Comparison of ENCODE assay signal across 14 mouse cellular contexts in the genomic region with DNA sequence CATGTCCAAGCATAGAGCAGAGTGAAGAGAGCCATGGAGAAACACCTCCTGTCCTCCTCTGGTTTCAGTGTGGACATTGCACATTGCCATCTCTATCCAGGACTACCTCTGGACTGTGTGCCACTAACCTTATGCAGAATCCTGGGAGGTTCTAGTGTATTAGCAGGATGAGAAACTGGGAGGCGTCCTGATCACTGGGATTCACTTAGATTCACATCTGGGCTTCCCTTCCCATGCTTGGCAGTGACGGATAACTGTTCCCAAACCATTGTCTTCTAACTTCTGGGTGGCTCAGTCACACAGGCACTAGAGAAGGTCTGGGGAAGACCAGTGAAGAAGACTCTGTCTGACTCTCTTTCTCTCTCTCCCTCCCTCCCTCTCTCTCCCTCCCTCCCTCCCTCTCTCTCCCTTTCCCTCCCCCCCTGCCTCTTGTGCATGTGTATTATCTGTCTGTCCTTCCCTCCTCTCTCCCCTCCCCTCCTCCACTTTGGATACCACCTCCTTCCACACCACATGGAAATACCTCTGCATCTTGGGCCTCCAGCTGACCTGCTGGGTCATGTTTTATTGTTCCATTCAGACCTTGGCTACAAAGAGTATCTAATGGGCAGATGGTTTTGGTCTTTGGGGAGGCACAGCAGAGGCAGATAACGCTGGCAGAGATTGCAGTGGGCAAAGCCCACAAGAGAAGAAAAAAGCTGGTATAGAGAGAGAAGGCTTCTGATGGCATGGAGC. TPM values are rescaled to one million over a fixed set of nuclear protein-coding genes. Genes with fewer than 3 reads are reported as not detected.
DNase-seq lines count a peak whose midpoint lies in the region; ATAC-seq and TF ChIP-seq lines count a peak whose summit lies in the region.
"Had no signal": no experiment of that assay in that cellular context is flagged by ENCODE, and none has a peak within 500 bp of the region (broad histone marks: within the 10 kb centered on the region; RNA-seq: fewer than 3 reads in every experiment).

No protein-coding gene starts in this region.

- TF ChIP-seq CTCF in kidney, postnatal 0 days (IDR thresholded peaks at IDR 0.05; ENCODE audit: low read depth) = no peak

- no peak overlapping the region for H3K9ac ChIP-seq in kidney, postnatal 0 days (ENCODE audit: low read depth, low read length)
- no peak overlapping the region for H3K9ac ChIP-seq in embryonic facial prominence, embryonic 14.5 days (ENCODE audit: low read depth, low read length)
- H3K9ac ChIP-seq in limb, embryonic 15.5 days = peak overlapping the region; percentile 4; the same call in 1 of the 2 replicates
- H3K9ac ChIP-seq: hindbrain, embryonic 12.5 days; liver, postnatal 0 days had no signal

- no peaks in the 10 kb centered on the region for H3K4me1 ChIP-seq in kidney, postnatal 0 days (replicated peaks; ENCODE audit: insufficient read depth, low read length)
- peaks cover 24% of the 10 kb centered on the region for H3K4me1 ChIP-seq in embryonic facial prominence, embryonic 10.5 days
- H3K4me1 ChIP-seq in embryonic facial prominence, embryonic 14.5 days (ENCODE audit: control insufficient read depth, insufficient read depth, low read length) = peaks cover 20% of the 10 kb centered on the region
- H3K4me1 ChIP-seq in limb, embryonic 15.5 days = peaks cover 30% of the 10 kb centered on the region

- no peaks in the 10 kb centered on the region for H3K36me3 ChIP-seq in kidney, postnatal 0 days (ENCODE audit: insufficient read depth, low read length)
- no peaks in the 10 kb centered on the region for H3K36me3 ChIP-seq in embryonic facial prominence, embryonic 10.5 days (replicated peaks)
- no peaks in the 10 kb centered on the region for H3K36me3 ChIP-seq in embryonic facial prominence, embryonic 14.5 days (ENCODE audit: control insufficient read depth, insufficient read depth, low read length)
- H3K36me3 ChIP-seq in limb, embryonic 15.5 days = no peaks in the 10 kb centered on the region
- H3K36me3 ChIP-seq: hindbrain, embryonic 12.5 days had no signal

- H3K9me3 ChIP-seq in kidney, postnatal 0 days (replicated peaks; ENCODE audit: low read length) = no peaks in the 10 kb centered on the region
- H3K9me3 ChIP-seq in embryonic facial prominence, embryonic 10.5 days = no peaks in the 10 kb centered on the region
- no peaks in the 10 kb centered on the region for H3K9me3 ChIP-seq in embryonic facial prominence, embryonic 14.5 days (ENCODE audit: control insufficient read depth, low read length)
- H3K9me3 ChIP-seq in limb, embryonic 15.5 days = no peaks in the 10 kb centered on the region
- H3K9me3 ChIP-seq: hindbrain, embryonic 12.5 days had no signal

- ATAC-seq in kidney, postnatal 0 days (replicated peaks; ENCODE audit: low FRiP score, low read depth) = no peak
- ATAC-seq in embryonic facial prominence, embryonic 14.5 days (ENCODE audit: low read depth) = no peak
- ATAC-seq in limb, embryonic 15.5 days (ENCODE audit: insufficient number of reproducible peaks, low FRiP score, low TSS enrichment, low read depth) = no peak
- ATAC-seq: liver, postnatal 0 days had no signal

- no peak overlapping the region for H3K4me2 ChIP-seq in kidney, postnatal 0 days (ENCODE audit: low read length)
- H3K4me2 ChIP-seq in embryonic facial prominence, embryonic 14.5 days (ENCODE audit: low read depth, low read length) = no peak overlapping the region; the same call in 1 of the 2 replicates
- H3K4me2 ChIP-seq in limb, embryonic 15.5 days = no peak overlapping the region
- H3K4me2 ChIP-seq: hindbrain, embryonic 12.5 days had no signal

- H3K27me3 ChIP-seq in kidney, postnatal 0 days (ENCODE audit: insufficient read depth, low read length) = no peaks in the 10 kb centered on the region
- peaks cover 4% of the 10 kb centered on the region; the same call in 1 of the 2 replicates for H3K27me3 ChIP-seq in embryonic facial prominence, embryonic 10.5 days (replicated peaks; ENCODE audit: low read depth, poor library complexity, severe bottlenecking)
- H3K27me3 ChIP-seq in embryonic facial prominence, embryonic 14.5 days (replicated peaks; ENCODE audit: control insufficient read depth, insufficient read depth, low read length) = no peaks in the 10 kb centered on the region
- H3K27me3 ChIP-seq in limb, embryonic 15.5 days = no peaks in the 10 kb centered on the region

- peak overlapping the region; percentile 16; the same call in 1 of the 2 replicates for H3K27ac ChIP-seq in kidney, postnatal 0 days
- peak overlapping the region; percentile 58; the same call in 1 of the 2 replicates for H3K27ac ChIP-seq in embryonic facial prominence, embryonic 10.5 days (replicated peaks)
- peak overlapping the region; percentile 89 for H3K27ac ChIP-seq in embryonic facial prominence, embryonic 14.5 days (replicated peaks; ENCODE audit: low read depth, low read length)
- peak overlapping the region; percentile 83 for H3K27ac ChIP-seq in limb, embryonic 15.5 days
- H3K27ac ChIP-seq: hindbrain, embryonic 12.5 days had no signal

- 55% methylated on average over 3 of the region's 3 CpGs for WGBS in kidney, postnatal 0 days
- WGBS in embryonic facial prominence, embryonic 10.5 days = 63% methylated on average over 3 of the region's 3 CpGs
- WGBS in embryonic facial prominence, embryonic 14.5 days = 43% methylated on average over 3 of the region's 3 CpGs
- 47% methylated on average over 3 of the region's 3 CpGs for WGBS in limb, embryonic 15.5 days

- H3K4me3 ChIP-seq in kidney, postnatal 0 days (replicated peaks; ENCODE audit: low read depth, low read length) = no peak overlapping the region
- no peak overlapping the region for H3K4me3 ChIP-seq in embryonic facial prominence, embryonic 10.5 days
- no peak overlapping the region for H3K4me3 ChIP-seq in embryonic facial prominence, embryonic 14.5 days (ENCODE audit: low read depth, low read length)
- no peak overlapping the region for H3K4me3 ChIP-seq in limb, embryonic 15.5 days
- H3K4me3 ChIP-seq: hindbrain, embryonic 12.5 days had no signal

- no peak for DNase-seq in kidney, postnatal 0 days (ENCODE audit: low spot score)
- DNase-seq in kidney, adult 18-20 months = no peak
- no peak for DNase-seq in embryonic facial prominence, embryonic 10.5 days (ENCODE audit: low spot score)
- DNase-seq in embryonic facial prominence, embryonic 14.5 days (ENCODE audit: low spot score) = no peak
- DNase-seq in layer of hippocampus, adult 18-20 months (ENCODE audit: low spot score in 2 of 2) = no peak
- no peak for DNase-seq in layer of hippocampus, adult 8-10 months (ENCODE audit: low spot score in 2 of 2)
- DNase-seq: adrenal gland, adult 2 months; cerebellum, postnatal 36 days; liver, postnatal 0 days; retina, postnatal 1 day had no signal

RNA-seq across cellular contexts. Expression of a gene that starts 11.5 kb away (rescaled TPM):
- polyA plus RNA-seq in kidney, postnatal 0 days (2015; fragmentation: Nextera tagmentation; extraction: Ambion mirVana) = 0.34 and 0.93 TPM in 2 replicates
- 0.06 and 0.14 TPM in 2 replicates for polyA plus RNA-seq in embryonic facial prominence, embryonic 10.5 days (2016; fragmentation: Nextera tagmentation; extraction: Ambion mirVana)
- 0.86 and 1.1 TPM in 2 replicates for polyA plus RNA-seq in embryonic facial prominence, embryonic 14.5 days (2014; fragmentation: Nextera tagmentation; extraction: Ambion mirVana)
- polyA plus RNA-seq in limb, embryonic 15.5 days (2015; fragmentation: Nextera tagmentation; extraction: Ambion mirVana) = 1.4 and 1.6 TPM in 2 replicates
- 1 to 10 TPM; 2.7 to 2.8 TPM for total RNA-seq in layer of hippocampus, adult 18-20 months (2021)
- total RNA-seq in layer of hippocampus, adult 8-10 months (2022) = 1 to 10 TPM; 1.6 to 5.2 (median 3.5) TPM

RNA-seq across cellular contexts. Expression of a gene that starts 49.5 kb away (rescaled TPM):
- not detected in 2 replicates for polyA plus RNA-seq in kidney, postnatal 0 days (2015; fragmentation: Nextera tagmentation; extraction: Ambion mirVana)
- not detected in 2 replicates for polyA plus RNA-seq in embryonic facial prominence, embryonic 10.5 days (2016; fragmentation: Nextera tagmentation; extraction: Ambion mirVana)
- polyA plus RNA-seq in embryonic facial prominence, embryonic 14.5 days (2014; fragmentation: Nextera tagmentation; extraction: Ambion mirVana) = not detected in 2 replicates
- polyA plus RNA-seq in limb, embryonic 15.5 days (2015; fragmentation: Nextera tagmentation; extraction: Ambion mirVana) = not detected in 2 replicates
- total RNA-seq in layer of hippocampus, adult 18-20 months (2021) = not detected
- not detected for total RNA-seq in layer of hippocampus, adult 8-10 months (2022)
- total RNA-seq: adrenal gland, adult 2 months; left cerebral cortex, postnatal 36 days had no signal
- polyA plus RNA-seq: adrenal gland, adult 2 months; gonadal fat pad, adult 2 months; hindbrain, embryonic 12.5 days; liver, postnatal 0 days had no signal

RNA-seq across cellular contexts. Expression of a gene that starts 59.6 kb away (rescaled TPM):
- polyA plus RNA-seq in kidney, postnatal 0 days (2015; fragmentation: Nextera tagmentation; extraction: Ambion mirVana) = 19.9 and 24.3 TPM in 2 replicates
- polyA plus RNA-seq in embryonic facial prominence, embryonic 10.5 days (2016; fragmentation: Nextera tagmentation; extraction: Ambion mirVana) = 3.5 and 6.6 TPM in 2 replicates
- polyA plus RNA-seq in embryonic facial prominence, embryonic 14.5 days (2014; fragmentation: Nextera tagmentation; extraction: Ambion mirVana) = 262 and 324 TPM in 2 replicates
- polyA plus RNA-seq in limb, embryonic 15.5 days (2015; fragmentation: Nextera tagmentation; extraction: Ambion mirVana) = 183 and 219 TPM in 2 replicates
- total RNA-seq in layer of hippocampus, adult 18-20 months (2021) = 1 to 10 TPM; 3.4 to 4.3 TPM
- total RNA-seq in layer of hippocampus, adult 8-10 months (2022) = 1 to 10 TPM; 3.1 to 5.4 (median 4.3) TPM

Comparison
In these comparisons a context has a peak if more than half of its experiments do, and no peak if none do; other contexts are left out.
1. H3K27ac ChIP-seq: peak in every context shown above with its lines; median percentile 89 in embryonic facial prominence, embryonic 14.5 days; 83 in limb, embryonic 15.5 days; 58 in embryonic facial prominence, embryonic 10.5 days; 16 in kidney, postnatal 0 days.